Mouse (Mus musculus): Measurements from ENCODE around the gene Gm13090.

Gm13090 gene

DNA sequence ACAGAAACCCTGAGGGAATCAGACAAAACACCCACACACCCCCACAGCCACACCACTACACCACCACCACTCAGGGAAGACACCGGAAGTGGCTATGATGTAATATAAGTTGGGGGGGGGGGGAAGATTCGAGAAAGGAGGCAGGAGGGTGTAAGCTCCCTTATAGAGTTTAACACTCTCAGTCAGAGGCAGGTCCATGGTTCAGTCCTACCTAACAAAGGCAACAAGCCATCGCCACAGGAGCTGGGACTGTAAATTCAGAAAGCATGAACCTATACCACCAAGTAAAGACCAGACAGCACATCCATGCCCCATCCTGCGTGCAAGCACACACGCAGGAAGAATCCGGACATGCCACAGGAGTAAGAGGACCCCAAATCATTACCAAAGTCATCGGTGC lies at the start of gene Gm13090:
Gene Gm13090, plus strand, starts transcription at position 301 of the 400 bp plus-strand sequence.
- DNase-seq (ENCODE audit: low spot score) = no peak

DNA sequence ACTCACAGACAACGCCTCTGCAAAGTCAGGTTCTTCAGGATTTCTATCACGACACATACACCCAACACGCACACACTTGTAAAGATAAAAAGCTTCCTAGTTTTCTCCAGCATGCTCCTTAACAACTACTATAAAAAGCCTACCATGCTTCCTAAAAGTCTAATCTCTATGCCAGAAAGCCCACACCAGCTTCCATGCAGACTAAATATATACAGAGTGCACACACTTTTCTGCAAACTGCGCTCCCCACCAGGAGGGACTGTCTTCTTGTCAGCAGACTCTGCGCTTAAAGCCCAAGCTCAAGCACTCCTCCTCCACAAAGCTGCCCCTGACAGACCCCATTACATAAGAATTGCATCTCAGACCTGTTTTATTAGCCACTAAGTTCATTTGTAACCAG lies 47.9 kb upstream of the Gm13090 start:
- DNase-seq (ENCODE audit: low spot score) = no peak

DNA sequence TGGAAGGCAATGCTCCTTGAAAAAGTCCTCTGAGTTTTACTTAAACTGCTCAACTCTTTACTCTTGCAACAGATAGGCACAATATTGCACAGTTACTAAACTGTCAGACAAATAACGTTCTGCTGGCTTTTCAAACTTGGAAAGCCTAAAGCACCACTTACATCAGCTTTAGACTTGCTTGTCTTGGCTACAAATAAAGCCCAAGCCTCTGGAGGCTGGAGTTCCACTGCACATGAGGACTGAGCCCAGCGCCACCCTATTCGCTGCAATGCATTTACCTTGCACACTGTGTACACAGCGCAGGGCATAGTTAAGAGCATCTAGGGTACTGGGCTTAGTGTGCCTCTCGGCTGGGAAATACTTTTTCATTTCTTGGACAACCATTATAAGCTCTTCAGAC lies 46.1 kb upstream of the Gm13090 start:
- no peak for DNase-seq (ENCODE audit: low spot score)

DNA sequence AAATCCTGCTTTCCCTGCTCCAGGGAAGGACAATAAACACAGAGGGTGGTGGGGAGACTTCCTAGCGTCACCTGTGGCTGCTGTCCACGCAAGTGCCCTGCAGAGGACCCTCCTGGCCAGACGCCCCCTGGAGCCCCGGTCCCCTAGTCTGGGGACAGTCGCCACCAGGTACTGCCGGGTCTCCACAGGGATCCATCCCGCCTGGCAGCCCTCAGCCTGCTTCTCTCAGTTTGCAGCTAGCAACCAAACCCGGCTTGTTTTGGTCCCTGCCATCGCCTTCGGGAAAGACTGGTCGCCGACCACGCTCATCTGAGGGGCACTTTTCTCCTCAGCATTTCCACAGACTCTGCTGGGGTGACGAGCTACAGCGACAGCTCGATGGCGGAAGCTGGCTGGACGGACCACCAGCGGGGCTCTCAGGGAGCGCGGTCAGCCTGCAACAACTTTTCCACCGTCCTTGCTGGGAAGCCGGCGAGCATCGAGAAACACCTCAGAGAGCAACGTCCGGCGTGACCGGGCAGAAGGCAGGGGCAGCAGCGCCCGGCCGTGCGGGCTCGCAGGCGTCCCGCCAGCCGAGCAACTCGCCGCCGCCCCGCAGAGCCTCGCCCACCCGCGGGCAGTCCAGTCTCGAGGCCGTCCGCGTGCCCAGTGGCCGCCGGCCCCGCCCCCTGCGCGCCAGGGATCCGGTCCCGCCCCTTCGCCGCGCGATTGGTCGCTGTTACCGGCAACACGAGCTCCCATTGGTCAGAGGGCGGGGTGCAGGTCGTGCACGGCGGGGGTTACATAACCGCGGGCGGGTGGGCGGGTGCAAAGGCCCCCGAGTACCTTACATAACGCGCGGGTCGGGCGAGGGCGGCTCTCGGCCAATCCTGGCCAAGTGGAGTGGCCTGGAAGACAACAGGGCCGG lies 45.1 kb upstream of the Gm13090 start, which contains the start of gene Per3:
Gene Per3, minus strand, starts transcription at position 629 of the 907 bp plus-strand sequence.
- DNase-seq (ENCODE audit: low spot score) = peak; percentile 96

DNA sequence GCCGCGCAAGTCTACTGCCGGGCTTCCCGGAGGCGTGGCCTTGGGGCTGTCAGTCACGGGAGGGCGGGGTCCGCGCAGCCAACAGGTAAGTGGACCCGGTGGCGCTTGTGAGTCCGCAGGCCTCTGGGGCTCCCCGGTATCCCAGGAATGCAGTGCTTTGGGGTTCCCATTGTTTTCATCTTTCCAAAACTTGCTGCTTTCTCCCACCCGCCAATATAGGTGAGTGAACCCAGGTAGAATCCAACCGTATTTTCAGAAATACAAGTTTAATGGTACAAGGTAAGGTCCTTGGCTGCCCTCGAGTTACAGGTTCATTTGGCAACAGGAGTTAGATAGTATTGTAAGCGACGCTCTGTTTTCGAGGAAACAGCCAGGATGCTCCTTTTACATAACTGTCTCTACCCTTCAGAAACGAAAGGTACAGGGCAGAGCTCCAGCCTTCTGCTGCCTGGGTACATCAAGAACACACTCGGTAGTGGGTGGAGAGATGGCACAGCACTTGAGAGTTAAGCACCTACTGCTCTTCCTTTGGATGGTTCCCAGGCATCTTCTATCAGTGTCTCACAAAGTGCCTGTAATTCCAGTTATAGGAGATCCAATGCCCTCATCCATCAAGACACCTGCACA lies 44.3 kb upstream of the Gm13090 start:
- DNase-seq (ENCODE audit: low spot score) = no peak

DNA sequence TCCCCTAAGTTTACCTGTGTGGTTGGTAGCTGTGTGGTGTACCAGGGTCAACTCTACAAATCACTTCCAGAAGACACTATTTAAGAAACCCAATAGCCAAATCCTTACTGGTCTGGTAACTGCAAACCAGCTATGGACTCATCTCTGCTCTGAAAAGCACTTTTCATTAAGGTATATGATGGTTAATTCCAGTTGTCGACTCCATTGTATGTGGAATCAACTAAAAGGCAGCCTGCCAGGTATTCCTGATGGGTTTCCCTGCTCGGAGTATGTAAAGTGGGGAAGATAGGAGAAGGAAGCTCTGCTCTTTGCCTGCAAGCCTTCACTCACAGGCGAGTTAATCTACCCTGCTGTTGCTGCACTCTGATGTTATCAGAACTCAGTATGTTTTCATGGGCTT lies 42.8 kb upstream of the Gm13090 start:
- no peak for DNase-seq (ENCODE audit: low spot score)

DNA sequence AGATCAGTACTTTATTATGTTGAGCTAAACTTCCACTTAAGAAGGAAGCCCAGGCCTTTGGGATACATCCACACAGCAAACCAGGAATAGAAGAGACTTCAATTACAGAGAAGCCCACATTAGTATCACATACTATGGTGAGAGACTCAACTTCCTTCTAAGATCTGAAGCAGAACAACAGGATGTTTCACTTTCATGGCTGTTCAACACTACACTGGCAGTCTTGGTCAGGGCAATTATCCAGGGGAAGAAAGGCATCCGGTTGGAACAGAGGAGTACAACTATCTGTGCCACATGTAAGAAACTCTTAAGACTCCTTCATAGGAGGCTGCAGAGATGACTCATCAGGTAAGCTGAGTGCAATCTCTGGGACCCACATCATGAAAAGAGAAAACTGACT lies 38.2 kb upstream of the Gm13090 start:
- DNase-seq (ENCODE audit: low spot score) = no peak

DNA sequence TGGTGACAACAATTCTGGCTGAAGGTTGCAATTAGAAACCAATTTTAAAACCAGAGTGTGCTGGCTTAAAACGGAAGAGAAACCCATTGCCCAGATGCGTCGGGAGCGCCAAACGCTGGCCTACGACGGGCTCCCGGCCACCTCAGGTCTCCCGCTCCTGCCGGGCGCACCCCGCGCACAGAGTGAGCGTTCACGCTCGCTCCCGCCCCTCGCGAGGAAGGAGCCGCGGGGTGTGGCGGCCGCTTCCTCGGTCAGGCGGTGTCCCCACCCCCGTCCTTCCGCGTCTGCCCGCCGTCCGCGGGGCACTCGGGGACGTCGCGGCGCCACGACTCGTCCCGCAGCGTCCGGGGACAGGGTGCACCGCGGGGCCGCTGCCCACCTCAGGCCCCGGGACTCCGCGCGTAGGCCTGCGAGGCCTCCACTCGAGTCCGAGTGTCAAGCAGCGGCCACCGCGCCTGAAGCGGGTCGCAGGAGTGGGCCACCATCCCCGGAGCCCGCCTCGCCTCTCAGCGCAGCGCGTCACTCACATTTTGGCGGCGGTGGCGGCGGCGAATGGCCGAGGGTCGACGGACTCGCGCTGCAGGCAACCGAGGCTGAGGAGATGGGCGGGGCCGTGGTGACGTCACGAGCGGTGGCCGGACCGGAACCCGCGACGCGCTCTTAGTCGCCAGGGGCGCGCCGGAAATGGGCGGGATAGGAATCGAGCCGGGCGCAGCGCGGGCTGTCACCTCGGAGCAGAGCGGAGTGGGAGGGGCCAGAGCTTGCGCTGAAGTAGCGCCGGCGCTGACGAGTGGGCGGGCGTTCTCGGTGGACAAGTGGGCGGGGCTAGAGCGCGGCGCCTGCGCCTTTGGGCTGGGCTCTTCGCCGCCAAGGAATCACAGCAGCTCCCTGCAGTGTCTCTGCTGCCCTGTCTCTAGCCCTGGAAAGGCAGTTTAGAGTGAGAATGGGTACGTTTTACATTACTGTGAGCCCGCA lies 31.7 kb upstream of the Gm13090 start, which contains the start of gene Vamp3:
Gene Vamp3, minus strand, starts transcription at position 617 of the 975 bp plus-strand sequence.
- peak; percentile 91 for DNase-seq (ENCODE audit: low spot score)

DNA sequence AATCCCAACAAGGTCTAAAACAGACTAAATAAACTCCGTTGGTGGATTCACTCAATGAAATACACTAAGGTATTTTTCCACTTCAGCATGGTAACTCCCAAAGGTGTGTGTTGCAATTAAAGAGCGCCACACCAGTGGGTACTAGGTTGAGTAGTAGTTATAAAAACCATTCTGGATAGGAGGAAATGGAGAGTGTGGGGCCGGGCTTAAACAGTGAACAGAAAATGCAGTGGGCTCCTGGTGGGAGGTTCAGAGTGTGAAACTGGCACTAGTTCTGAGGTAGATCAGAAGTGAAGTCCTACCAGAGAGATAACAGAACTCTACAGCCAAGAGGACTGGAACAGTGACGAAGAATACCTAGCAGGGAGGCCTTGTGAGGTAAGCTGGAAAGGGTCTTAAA lies 30.7 kb upstream of the Gm13090 start:
- no peak for DNase-seq (ENCODE audit: low spot score)

DNA sequence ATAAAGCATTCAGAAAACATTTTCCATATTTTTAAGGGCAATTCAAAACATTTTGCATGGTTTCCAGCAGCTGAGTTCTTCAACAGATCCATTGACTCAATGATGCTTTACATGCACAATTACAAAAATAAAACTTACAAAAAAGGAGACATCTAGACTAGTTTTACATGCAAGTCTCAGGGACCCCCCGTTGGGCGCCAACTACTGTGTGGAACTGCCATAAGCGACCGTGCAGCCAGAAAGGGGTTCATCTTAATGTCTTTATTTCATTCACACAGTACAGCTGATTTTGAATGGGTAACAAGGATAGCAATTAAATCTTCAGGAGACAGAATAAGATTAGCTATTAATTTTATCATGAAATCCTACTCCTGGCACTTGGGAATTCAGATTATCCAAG lies 29.8 kb upstream of the Gm13090 start:
- no peak for DNase-seq (ENCODE audit: low spot score)

DNA sequence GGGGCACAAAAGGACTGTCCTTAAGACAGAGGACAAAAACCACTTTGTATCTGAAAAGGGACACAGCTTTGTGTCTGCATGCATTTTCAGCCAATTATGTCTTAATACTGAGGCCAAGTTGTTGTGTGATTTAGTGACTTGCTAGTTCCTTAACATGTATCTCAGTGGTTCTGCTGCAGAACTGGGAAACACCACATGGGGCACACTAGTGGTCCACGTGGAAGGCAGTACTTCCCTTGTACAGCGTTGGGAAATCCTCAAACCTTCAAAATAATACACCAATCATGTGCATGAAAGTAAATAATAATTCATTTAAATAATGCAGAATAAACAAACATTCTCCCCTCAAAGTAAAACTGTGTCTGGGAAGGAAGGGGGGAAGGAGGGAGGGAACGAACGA lies 20.6 kb upstream of the Gm13090 start:
- DNase-seq (ENCODE audit: low spot score) = no peak

DNA sequence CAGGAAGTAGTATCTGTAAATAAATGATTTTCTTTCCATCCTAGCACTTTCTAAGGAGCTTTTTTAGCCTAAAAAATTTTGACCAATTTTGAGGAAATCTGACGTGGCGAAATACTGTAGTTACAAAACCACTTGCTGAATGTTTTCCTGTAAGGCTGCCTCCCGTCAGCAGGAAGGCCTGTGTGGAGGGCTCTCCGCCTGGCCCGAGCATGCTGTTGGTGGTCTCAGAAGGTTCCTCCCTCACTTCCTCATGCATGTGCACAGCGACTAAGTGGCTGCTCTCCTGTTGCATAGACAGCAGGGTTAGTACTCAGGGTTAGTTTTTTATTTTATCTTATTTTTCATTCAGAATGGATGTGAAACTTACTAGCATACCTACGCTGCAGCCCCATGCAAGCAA lies 18.4 kb upstream of the Gm13090 start:
- no peak for DNase-seq (ENCODE audit: low spot score)

DNA sequence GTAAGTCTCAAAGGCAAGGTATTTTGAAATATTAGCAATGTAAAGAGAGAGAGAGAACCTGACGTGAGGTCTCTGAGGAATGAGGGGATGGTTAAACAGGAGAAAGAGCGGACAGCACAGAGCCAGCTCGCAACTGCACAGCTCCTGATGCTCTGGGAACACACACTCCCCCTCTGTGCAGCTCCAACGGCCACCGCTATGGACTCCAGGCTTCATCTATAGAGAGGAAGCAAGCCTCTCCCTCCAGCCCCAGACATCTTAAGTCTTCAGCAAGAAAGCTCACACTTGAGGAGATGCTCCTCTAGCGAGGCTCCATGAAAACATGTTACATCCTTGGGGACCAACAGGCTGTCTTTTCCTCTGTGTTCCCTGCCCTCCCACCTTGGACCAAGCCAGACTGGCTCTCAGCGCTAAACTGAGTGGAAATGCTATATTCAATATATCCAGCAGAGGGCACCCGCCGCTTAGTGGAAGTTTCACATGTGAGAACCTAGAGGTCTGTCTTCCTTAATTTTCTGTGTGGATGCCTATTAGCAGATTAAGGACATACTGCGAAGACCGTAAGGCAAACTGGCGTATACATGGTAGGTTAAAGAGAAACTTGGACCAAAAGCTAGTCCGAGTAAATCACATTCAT lies 16.1 kb upstream of the Gm13090 start:
- peak; percentile 69 for DNase-seq (ENCODE audit: low spot score)

DNA sequence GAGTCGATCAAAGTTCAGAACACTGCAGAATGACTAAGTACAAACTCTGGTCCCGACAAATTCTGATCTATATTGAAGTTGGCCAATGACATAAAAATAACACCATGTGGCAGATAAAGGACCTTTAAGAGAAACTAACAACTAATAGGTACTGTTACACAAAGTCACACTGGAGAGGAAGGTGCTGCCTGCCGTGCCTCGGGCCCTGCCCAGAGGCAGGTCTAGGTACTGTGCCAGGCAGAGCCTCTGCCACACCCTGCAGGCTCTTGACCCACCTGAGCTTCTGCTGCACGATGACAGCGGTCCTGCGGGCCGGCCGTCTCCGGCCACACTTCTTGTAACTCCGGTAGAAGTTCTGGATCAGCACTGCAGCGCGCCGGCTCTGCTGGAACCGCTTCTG lies 14.6 kb upstream of the Gm13090 start:
- DNase-seq (ENCODE audit: low spot score) = no peak

DNA sequence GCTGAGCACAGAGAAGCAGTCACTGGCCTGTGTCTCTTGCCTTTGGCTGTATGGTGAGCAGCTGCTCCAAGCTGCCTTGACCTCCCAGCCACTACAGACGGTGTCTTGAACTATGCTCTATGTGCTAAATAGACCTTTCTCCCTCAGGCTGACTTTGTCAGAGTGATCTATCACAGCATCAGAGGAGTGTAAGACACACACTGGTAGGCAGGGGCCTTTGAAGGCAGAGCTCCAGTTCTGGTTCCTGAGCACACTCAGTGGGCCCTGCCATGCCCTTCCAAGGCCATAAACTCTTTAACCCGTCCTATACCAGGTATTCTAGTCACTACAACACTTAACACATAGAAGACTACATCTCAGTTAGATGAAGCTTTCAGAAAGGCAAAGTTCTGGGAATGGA lies 8.0 kb upstream of the Gm13090 start:
- no peak for DNase-seq (ENCODE audit: low spot score)

DNA sequence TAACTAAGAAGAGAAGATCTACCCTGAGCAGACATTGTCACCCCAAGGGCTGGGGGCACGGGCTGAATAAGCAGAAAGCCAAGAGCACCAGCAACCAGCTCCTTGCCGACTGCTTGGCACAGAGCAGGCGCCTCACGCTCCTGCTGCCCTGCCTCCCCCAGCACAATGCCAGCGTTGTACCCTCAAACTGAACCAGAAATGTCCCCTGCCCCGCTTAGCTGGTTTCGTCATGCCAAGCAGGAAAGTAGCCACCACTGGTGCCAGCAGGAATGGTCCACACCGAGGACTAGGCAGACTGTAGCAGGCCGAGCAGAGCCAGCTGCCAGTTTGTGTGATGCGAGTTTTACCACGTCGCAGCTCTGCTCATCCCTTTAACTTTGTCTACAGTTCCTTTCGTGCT lies 7.4 kb upstream of the Gm13090 start:
- no peak for DNase-seq (ENCODE audit: low spot score)

DNA sequence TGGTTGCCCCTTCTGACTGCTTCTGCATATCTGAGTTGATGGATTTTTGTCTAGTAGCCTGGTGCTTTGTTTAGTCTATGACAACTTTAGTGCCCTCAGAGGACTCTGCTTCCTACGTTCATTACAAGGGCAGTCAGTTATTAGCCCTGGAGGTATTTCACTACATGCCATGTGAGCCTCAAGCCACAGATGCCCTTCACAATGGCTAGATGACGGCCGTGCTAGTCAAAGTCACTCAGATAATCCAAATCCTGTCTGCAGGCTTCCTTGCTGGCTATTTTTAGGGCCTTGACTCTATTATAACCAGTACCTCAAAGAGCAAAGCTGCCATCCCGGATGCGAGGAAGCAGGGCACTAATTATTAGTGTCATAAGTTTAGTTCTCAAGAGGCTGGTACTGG lies 6.3 kb upstream of the Gm13090 start:
- DNase-seq (ENCODE audit: low spot score) = no peak

DNA sequence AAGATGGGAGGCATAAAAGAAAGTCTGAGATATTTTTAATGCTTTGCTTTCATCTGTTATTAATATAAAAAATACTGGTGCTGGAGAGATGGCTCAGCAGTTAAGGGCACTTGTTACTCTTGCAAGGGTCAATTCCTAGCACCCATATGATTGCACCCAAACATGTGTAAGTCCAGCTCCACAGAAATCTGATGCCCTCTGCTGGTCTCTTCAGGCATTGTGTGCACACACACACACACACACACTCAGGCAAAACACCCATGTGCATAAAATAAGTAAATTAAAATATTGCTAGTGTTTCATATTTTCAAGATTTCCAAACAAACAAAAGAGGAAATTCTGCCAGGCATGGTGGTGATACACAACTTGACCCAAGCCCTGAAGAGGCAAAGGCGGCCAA lies 2.0 kb upstream of the Gm13090 start:
- DNase-seq (ENCODE audit: low spot score) = no peak

DNA sequence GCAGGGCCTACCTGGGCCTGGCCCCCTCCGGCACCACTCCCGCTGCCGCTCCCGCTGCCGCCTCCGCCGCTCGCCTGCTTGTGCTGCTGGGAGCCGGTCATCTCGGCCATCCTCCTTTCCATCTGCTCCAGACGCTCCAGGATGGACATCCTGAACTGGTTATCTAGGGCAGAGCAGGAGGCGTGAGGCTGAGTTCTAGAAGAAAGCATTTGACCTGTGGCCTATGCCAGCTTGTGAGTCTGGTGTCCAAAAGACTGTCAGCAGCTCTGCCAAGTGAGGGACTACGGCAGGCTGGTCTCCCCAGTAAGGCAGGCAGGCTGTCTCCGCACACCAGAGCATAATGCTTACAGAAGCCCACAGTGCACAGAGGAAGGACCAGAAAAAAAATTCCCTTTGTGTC lies 551 bp upstream of the Gm13090 start:
- no peak for DNase-seq (ENCODE audit: low spot score)

DNA sequence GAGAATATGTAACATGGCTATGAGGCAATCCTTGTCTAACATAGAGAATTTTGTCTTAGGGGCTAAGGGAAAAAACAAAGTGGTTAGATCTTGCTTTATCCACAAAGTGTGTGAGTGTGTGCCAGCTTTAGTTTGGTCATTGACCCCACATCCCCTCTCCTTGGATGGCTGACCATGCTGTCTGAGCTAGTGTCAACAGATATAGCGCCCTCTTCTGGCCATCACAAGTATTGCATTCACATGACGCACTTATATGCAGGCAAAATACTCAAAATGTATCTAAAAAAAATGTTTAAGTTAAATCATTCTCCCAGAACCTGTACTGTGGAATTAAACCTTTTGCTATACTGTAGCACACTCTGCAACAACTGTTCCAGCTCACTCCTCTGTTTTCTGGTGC lies 5.8 kb downstream of the Gm13090 start:
- no peak for DNase-seq (ENCODE audit: low spot score)

DNA sequence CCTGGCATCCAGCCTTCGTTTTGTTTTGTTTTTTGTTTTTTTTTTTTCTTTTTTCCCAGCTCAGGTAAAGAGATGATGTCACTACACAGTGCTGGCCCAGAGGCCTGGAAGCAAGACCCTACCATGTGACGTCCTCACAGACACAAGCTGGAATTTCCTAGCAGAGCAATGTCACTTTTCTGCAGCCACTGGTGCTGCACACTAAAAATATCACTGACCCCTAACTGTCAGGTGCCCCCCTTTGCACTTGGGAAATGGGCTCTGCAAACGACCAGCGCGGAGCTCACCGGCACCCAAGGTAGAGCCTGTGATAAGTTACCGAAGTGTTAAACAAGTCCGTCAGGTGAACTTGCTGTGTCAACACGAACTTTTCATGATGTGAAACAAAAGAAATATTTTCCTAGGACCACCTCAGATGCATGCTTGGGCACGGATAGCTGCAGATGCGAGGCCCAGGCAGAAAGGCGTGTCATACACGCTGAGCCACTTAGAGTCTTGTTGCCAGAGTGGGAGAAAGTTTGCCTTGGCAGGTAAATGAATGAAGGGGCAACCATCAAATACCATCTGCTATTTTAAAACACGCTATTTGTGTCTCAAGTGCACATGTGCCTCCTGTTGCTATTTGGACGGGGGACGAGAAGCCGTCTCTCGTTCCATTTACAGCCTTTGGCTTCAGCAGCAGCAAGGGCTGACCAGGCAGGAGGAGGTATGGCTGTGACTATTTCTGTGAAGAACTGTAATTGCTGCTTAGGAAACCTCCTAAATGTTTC lies 7.1 kb downstream of the Gm13090 start:
- no peak for DNase-seq (ENCODE audit: low spot score)
